Mouse (Mus musculus) myocyte (in vitro differentiated cells): ENCODE measurements around the gene Pdcd5.

ENCODE experiments used
- CEBPB ChIP-seq: IDR thresholded peaks from 2 replicates; pipeline ENCODE4 v1.6.1; 2011; ENCODE audit warnings: mild to moderate bottlenecking, moderate library complexity; ENCODE audit not compliant: poor library complexity, insufficient read depth, severe bottlenecking
- E2F4 ChIP-seq: IDR thresholded peaks from one replicate; pipeline ENCODE4 v1.6.1; 2011; ENCODE audit warnings: mild to moderate bottlenecking, control low read depth, moderate library complexity; ENCODE audit not compliant: insufficient read depth
- MAX ChIP-seq: IDR thresholded peaks from one replicate; pipeline ENCODE4 v1.6.1; 2011; ENCODE audit warnings: low read depth, mild to moderate bottlenecking, control low read depth
- MYOD1 ChIP-seq, 3 experiments: IDR thresholded peaks; one replicate each; pipeline ENCODE4 v1.6.1; 2011; ENCODE audit warnings: control low read depth in 2 of 3, low read depth in 2 of 3, mild to moderate bottlenecking in 2 of 3, moderate library complexity in 1 of 3; ENCODE audit not compliant: insufficient read length in 2 of 3, control insufficient read depth in 1 of 3
- MYOG ChIP-seq, 3 experiments: IDR thresholded peaks; one replicate each; pipeline ENCODE4 v1.6.1; 2011; ENCODE audit warnings: control low read depth in 2 of 3, low read depth in 2 of 3, mild to moderate bottlenecking in 2 of 3; ENCODE audit not compliant: insufficient read length in 2 of 3, control insufficient read depth in 1 of 3, insufficient read depth in 1 of 3
- POLR2A ChIP-seq: IDR thresholded peaks from one replicate; pipeline ENCODE4 v1.6.1; 2011; ENCODE audit warnings: low read depth, mild to moderate bottlenecking, control low read depth, moderate library complexity; ENCODE audit not compliant: insufficient read length
- POLR2AphosphoS2 ChIP-seq: IDR thresholded peaks from one replicate; pipeline ENCODE4 v1.6.1; 2011; ENCODE audit warnings: low read depth, control low read depth; ENCODE audit not compliant: insufficient read length
- REST ChIP-seq: IDR thresholded peaks from one replicate; pipeline ENCODE4 v1.6.1; 2011; ENCODE audit warnings: mild to moderate bottlenecking, control low read depth, moderate library complexity; ENCODE audit not compliant: insufficient read depth, insufficient read length
- TCF12 ChIP-seq: IDR thresholded peaks from one replicate; pipeline ENCODE4 v1.6.1; 2011; ENCODE audit warnings: mild to moderate bottlenecking, control low read depth; ENCODE audit not compliant: poor library complexity, insufficient read depth, severe bottlenecking
- TCF3 ChIP-seq: IDR thresholded peaks from one replicate; pipeline ENCODE4 v1.6.1; 2011; ENCODE audit warnings: low read depth, control low read depth; ENCODE audit not compliant: insufficient read length
- USF1 ChIP-seq: IDR thresholded peaks from one replicate; pipeline ENCODE4 v1.6.1; 2011; ENCODE audit warnings: low read depth, mild to moderate bottlenecking, control low read depth, moderate library complexity

GRCm38 (mm10) chr7:35657829-35658228, 10.5 kb upstream of the Pdcd5 start:
- TF ChIP-seq POLR2A, result no peak
- no peak for TF ChIP-seq MAX
- TF ChIP-seq CEBPB, result no peak
- TF ChIP-seq MYOD1 (IDR thresholded peaks at IDR 0.05; ENCODE audit: control insufficient read depth in 1 of 3, insufficient read length in 2 of 3, low read depth in 2 of 3), result no peak
- no peak for TF ChIP-seq TCF12
- TF ChIP-seq POLR2AphosphoS2, result no peak
- TF ChIP-seq USF1, result no peak
- no peak for TF ChIP-seq REST
- TF ChIP-seq E2F4, result no peak
- no peak for TF ChIP-seq MYOG (IDR thresholded peaks at IDR 0.05; ENCODE audit: control insufficient read depth in 1 of 3, insufficient read depth in 1 of 3, insufficient read length in 2 of 3, low read depth in 2 of 3)
- no peak for TF ChIP-seq TCF3
